Mouse (Mus musculus): ENCODE results near the gene Trmt1l. TPM values are rescaled to one million over a fixed set of nuclear protein-coding genes. Genes with fewer than 3 reads are reported as not detected.

Trmt1l gene
- polyA plus RNA-seq (2014; fragmentation: Nextera tagmentation; extraction: Ambion mirVana), result 43.5 and 45.8 TPM in 2 replicates

- WGBS, result under 1% methylated on average over 74 of the region's 74 CpGs
Measured at GRCm38 (mm10) chr1:151428263-151429221, at the start of gene Trmt1l, which contains the start of gene Swt1. Trmt1l (plus strand) TSS chr1:151428542. Swt1 (minus strand) TSS chr1:151428455.

DNA sequence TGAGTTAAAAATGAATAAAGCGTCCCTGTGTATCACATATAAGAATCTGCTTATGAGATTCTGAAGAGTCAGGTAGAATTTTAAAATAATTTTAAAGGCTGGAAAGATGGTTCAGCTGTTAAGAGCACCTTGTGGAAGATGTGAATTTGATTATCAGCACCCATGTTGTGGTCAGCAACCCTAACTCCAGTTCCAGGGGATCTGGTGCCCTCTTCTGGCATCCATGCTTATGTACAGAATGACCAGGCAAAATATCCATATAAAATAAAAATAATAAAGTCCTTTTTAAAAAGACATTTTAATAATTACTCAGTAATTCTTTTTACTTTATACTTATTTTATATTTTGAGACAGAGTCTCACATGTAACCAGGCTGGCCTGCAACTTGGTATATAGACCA is 38.3 kb upstream of the Trmt1l start:
- Histone ChIP-seq H3K4me3 (ENCODE audit: low read depth, low read length) (no peak overlapping the region), H3K4me2 (ENCODE audit: low read depth, low read length) (no peak overlapping the region), H3K36me3 (replicated peaks; ENCODE audit: control insufficient read depth, insufficient read depth, low read depth, low read length) (no peaks in the 10 kb centered on the region), H3K27me3 (ENCODE audit: control insufficient read depth, insufficient read depth, low read length) (no peaks in the 10 kb centered on the region), H3K9me3 (replicated peaks; ENCODE audit: control insufficient read depth, low read length) (no peaks in the 10 kb centered on the region), H3K27ac (replicated peaks; ENCODE audit: low read depth, low read length) (no peak overlapping the region), H3K4me1 (ENCODE audit: control insufficient read depth, insufficient read depth, low read length) (no peaks in the 10 kb centered on the region), H3K9ac (replicated peaks; ENCODE audit: low read length) (no peak overlapping the region)
- ATAC-seq (replicated peaks; ENCODE audit: insufficient number of reproducible peaks, low FRiP score, low TSS enrichment, low read depth), result no peak
- 95% methylated on average over 1 of the region's 1 CpGs for WGBS
- peak; percentile 52 for DNase-seq (ENCODE audit: low spot score)

More at GRCm38 (mm10) chr1:151428263-151429221, at the start of gene Trmt1l, which contains the start of gene Swt1:
- DNase-seq (ENCODE audit: low spot score), result peak; percentile 100
- peak within 1 kb of the TSS; percentile 90 for H3K9ac ChIP-seq (replicated peaks; ENCODE audit: low read length)
- no peaks in the 10 kb centered on the region for H3K27me3 ChIP-seq (ENCODE audit: control insufficient read depth, insufficient read depth, low read length)
- H3K9me3 ChIP-seq (replicated peaks; ENCODE audit: control insufficient read depth, low read length), result no peaks in the 10 kb centered on the region
- peak within 1 kb of the TSS; percentile 87 for H3K27ac ChIP-seq (replicated peaks; ENCODE audit: low read depth, low read length)
- no peaks in the 10 kb centered on the region for H3K36me3 ChIP-seq (replicated peaks; ENCODE audit: control insufficient read depth, insufficient read depth, low read depth, low read length)
- peak within 1 kb of the TSS; percentile 50 for H3K4me2 ChIP-seq (ENCODE audit: low read depth, low read length)
- peak; percentile 99 for ATAC-seq (replicated peaks; ENCODE audit: insufficient number of reproducible peaks, low FRiP score, low TSS enrichment, low read depth)
- H3K4me1 ChIP-seq (ENCODE audit: control insufficient read depth, insufficient read depth, low read length), result peaks cover 2% of the 10 kb centered on the region; the same call in 1 of the 2 replicates
- H3K4me3 ChIP-seq (ENCODE audit: low read depth, low read length), result peak within 1 kb of the TSS; percentile 88

DNA sequence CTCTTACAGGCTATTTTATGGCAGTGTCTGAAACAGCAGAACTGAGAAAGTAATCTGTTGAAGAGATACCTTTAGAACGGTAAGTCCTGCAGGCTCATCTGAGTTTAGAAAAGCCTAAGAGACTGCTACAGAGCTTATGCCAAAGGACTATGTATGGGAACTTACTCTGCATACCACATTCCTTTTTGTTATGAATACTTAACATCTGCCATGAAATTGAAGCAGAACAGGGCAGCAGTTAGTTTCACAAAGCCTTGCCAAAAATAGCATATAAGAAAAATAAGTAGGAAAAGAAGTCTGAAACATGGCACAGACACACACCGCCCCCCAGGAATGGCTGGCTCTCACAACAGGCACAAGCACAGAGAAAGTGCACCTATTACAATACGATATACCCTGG is 18.5 kb upstream of the Trmt1l start:
- no peaks in the 10 kb centered on the region for H3K27me3 ChIP-seq (ENCODE audit: control insufficient read depth, insufficient read depth, low read length)
- H3K4me3 ChIP-seq (ENCODE audit: low read depth, low read length), result no peak overlapping the region
- ATAC-seq (replicated peaks; ENCODE audit: insufficient number of reproducible peaks, low FRiP score, low TSS enrichment, low read depth), result no peak
- H3K4me1 ChIP-seq (ENCODE audit: control insufficient read depth, insufficient read depth, low read length), result no peaks in the 10 kb centered on the region
- H3K36me3 ChIP-seq (replicated peaks; ENCODE audit: control insufficient read depth, insufficient read depth, low read depth, low read length), result no peaks in the 10 kb centered on the region
- no peak overlapping the region for H3K4me2 ChIP-seq (ENCODE audit: low read depth, low read length)
- H3K27ac ChIP-seq (replicated peaks; ENCODE audit: low read depth, low read length), result no peak overlapping the region
- no peaks in the 10 kb centered on the region for H3K9me3 ChIP-seq (replicated peaks; ENCODE audit: control insufficient read depth, low read length)
- DNase-seq (ENCODE audit: low spot score), result no peak
- H3K9ac ChIP-seq (replicated peaks; ENCODE audit: low read length), result no peak overlapping the region
- WGBS, result 77% methylated on average over 3 of the region's 3 CpGs

DNA sequence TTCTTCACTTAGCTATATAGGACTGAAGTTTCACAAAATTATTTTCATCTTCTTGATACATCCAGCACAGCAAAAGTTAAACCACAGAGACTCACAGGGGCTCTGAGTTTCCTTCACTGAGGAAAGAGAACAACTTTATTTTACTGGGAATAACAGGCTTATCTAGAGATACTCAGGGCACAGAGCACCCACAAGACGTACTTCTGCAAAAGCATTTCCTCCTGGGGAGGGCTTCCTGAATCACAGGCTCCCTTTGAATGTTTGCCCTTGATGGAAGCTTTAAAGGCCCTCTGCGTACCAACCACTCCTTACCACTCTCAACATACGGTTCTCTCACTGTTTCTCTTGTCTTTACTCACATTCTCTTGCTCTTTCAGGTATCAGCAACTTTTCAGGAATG is 6.2 kb upstream of the Trmt1l start:
- H3K4me3 ChIP-seq (ENCODE audit: low read depth, low read length), result no peak overlapping the region
- peaks cover 1% of the 10 kb centered on the region; the same call in 1 of the 2 replicates for H3K4me1 ChIP-seq (ENCODE audit: control insufficient read depth, insufficient read depth, low read length)
- DNase-seq (ENCODE audit: low spot score) (no peak), ATAC-seq (replicated peaks; ENCODE audit: insufficient number of reproducible peaks, low FRiP score, low TSS enrichment, low read depth) (no peak)
- H3K27ac ChIP-seq (replicated peaks; ENCODE audit: low read depth, low read length), result no peak overlapping the region
- H3K9me3 ChIP-seq (replicated peaks; ENCODE audit: control insufficient read depth, low read length), result no peaks in the 10 kb centered on the region
- H3K36me3 ChIP-seq (replicated peaks; ENCODE audit: control insufficient read depth, insufficient read depth, low read depth, low read length), result 0 out of 2 replicates have a peak, but pooled peaks cover 2% of the 10 kb centered on the region
- 79% methylated on average over 3 of the region's 3 CpGs for WGBS
- no peaks in the 10 kb centered on the region for H3K27me3 ChIP-seq (ENCODE audit: control insufficient read depth, insufficient read depth, low read length)
- no peak overlapping the region for H3K9ac ChIP-seq (replicated peaks; ENCODE audit: low read length)
- no peak overlapping the region for H3K4me2 ChIP-seq (ENCODE audit: low read depth, low read length)

DNA sequence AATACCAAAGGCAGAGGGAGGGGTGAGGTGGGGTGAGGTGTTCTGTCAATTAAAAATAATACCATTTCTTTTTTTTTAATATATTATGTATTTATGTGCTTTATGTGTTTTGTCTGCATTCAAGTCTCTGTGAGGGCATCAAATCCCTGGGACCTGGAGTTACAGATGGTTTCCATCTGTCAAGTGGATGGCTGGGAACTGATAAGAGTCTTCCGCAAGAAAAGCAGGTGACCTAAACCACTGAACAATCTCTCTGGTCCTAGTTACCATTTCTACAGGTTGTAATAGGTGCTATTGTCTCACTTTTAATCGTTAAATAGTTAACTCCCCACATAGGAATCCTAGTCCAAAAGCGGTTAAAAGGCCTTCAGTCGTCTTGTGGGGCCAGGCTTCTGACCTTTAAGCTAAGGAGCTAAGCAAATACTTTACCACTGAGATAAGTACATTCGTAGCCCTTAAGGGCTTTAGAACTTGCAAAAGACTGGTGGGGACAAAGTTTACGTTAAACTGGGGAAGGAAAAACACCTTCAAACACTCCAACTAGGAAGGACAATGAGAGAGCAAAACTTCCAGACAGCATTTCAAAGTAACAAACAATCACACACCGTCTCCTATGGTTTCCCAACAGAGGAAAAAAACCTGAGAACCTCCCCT is 1.3 kb upstream of the Trmt1l start:
- Histone ChIP-seq H3K27me3 (ENCODE audit: control insufficient read depth, insufficient read depth, low read length) (no peaks in the 10 kb centered on the region), H3K9me3 (replicated peaks; ENCODE audit: control insufficient read depth, low read length) (no peaks in the 10 kb centered on the region), H3K9ac (replicated peaks; ENCODE audit: low read length) (no peak overlapping the region; the same call in 1 of the 2 replicates), H3K4me3 (ENCODE audit: low read depth, low read length) (peak overlapping the region; percentile 88), H3K27ac (replicated peaks; ENCODE audit: low read depth, low read length) (no peak overlapping the region), H3K36me3 (replicated peaks; ENCODE audit: control insufficient read depth, insufficient read depth, low read depth, low read length) (no peaks in the 10 kb centered on the region), H3K4me1 (ENCODE audit: control insufficient read depth, insufficient read depth, low read length) (peaks cover 2% of the 10 kb centered on the region; the same call in 1 of the 2 replicates), H3K4me2 (ENCODE audit: low read depth, low read length) (peak overlapping the region; percentile 42)
- WGBS, result 27% methylated on average over 7 of the region's 7 CpGs
- DNase-seq (ENCODE audit: low spot score), result peak; percentile 21
- no peak for ATAC-seq (replicated peaks; ENCODE audit: insufficient number of reproducible peaks, low FRiP score, low TSS enrichment, low read depth)

GRCm38 (mm10) chr1:151427888-151428262 is 467 bp upstream of the Trmt1l start:
- H3K36me3 ChIP-seq (replicated peaks; ENCODE audit: control insufficient read depth, insufficient read depth, low read depth, low read length), result no peaks in the 10 kb centered on the region
- H3K9me3 ChIP-seq (replicated peaks; ENCODE audit: control insufficient read depth, low read length), result no peaks in the 10 kb centered on the region
- under 1% methylated on average over 26 of the region's 26 CpGs for WGBS
- peak overlapping the region; percentile 88 for H3K4me3 ChIP-seq (ENCODE audit: low read depth, low read length)
- ATAC-seq (replicated peaks; ENCODE audit: insufficient number of reproducible peaks, low FRiP score, low TSS enrichment, low read depth) (peak; percentile 78; the same call in 1 of the 2 replicates), DNase-seq (ENCODE audit: low spot score) (peak; percentile 39)
- H3K9ac ChIP-seq (replicated peaks; ENCODE audit: low read length), result peak overlapping the region; percentile 67
- no peak overlapping the region for H3K27ac ChIP-seq (replicated peaks; ENCODE audit: low read depth, low read length)
- H3K4me1 ChIP-seq (ENCODE audit: control insufficient read depth, insufficient read depth, low read length), result peaks cover 2% of the 10 kb centered on the region; the same call in 1 of the 2 replicates
- no peaks in the 10 kb centered on the region for H3K27me3 ChIP-seq (ENCODE audit: control insufficient read depth, insufficient read depth, low read length)
- H3K4me2 ChIP-seq (ENCODE audit: low read depth, low read length), result peak overlapping the region; percentile 42

- WGBS, result 45% methylated on average over 9 of the region's 9 CpGs
- Histone ChIP-seq H3K9ac (replicated peaks; ENCODE audit: low read length) (peak overlapping the region; percentile 90), H3K27ac (replicated peaks; ENCODE audit: low read depth, low read length) (no peak overlapping the region)
Measured at GRCm38 (mm10) chr1:151429316-151429715, 974 bp downstream of the Trmt1l start.

More at GRCm38 (mm10) chr1:151429316-151429715, 974 bp downstream of the Trmt1l start:
- peak overlapping the region; percentile 88 for H3K4me3 ChIP-seq (ENCODE audit: low read depth, low read length)
- ATAC-seq (replicated peaks; ENCODE audit: insufficient number of reproducible peaks, low FRiP score, low TSS enrichment, low read depth) (no peak), DNase-seq (ENCODE audit: low spot score) (no peak)
- H3K27me3 ChIP-seq (ENCODE audit: control insufficient read depth, insufficient read depth, low read length), result no peaks in the 10 kb centered on the region
- H3K36me3 ChIP-seq (replicated peaks; ENCODE audit: control insufficient read depth, insufficient read depth, low read depth, low read length), result no peaks in the 10 kb centered on the region
- H3K4me2 ChIP-seq (ENCODE audit: low read depth, low read length), result peak overlapping the region; percentile 50
- no peaks in the 10 kb centered on the region for H3K9me3 ChIP-seq (replicated peaks; ENCODE audit: control insufficient read depth, low read length)
- H3K4me1 ChIP-seq (ENCODE audit: control insufficient read depth, insufficient read depth, low read length), result peaks cover 2% of the 10 kb centered on the region; the same call in 1 of the 2 replicates

Measured in embryonic facial prominence, embryonic 11.5 days (tissue).